Mouse (Mus musculus) neural tube, embryonic 13.5 days (tissue): ENCODE data around the gene Abat. TPM values are rescaled to one million over a fixed set of nuclear protein-coding genes. Genes with fewer than 3 reads are reported as not detected.
A peak's percentile ranks its signal among the peaks of the same experiment; 100 is the strongest.

Experiments
- ATAC-seq: fragments of 200-750 bp; cut with Nextera tagmentation; 2 replicates; pipeline ENCODE4 v1.8.0; 2017; ENCODE audit warnings: low read depth, mild to moderate bottlenecking, moderate TSS enrichment, moderate library complexity
- H3K27ac ChIP-seq: fragments of 300-500 bp; sonication (generic); replicated peaks from 2 replicates; pipeline ENCODE4 v1.5.1; 2015; ENCODE audit warnings: moderate library complexity, mild to moderate bottlenecking, inconsistent platforms
- H3K27me3 ChIP-seq: fragments of 300-500 bp; sonication (generic); 2 replicates; pipeline ENCODE4 v1.6.1; 2015; ENCODE audit warnings: mild to moderate bottlenecking, inconsistent platforms
- H3K36me3 ChIP-seq: fragments of 300-500 bp; sonication (generic); 2 replicates; pipeline ENCODE4 v1.6.1; 2015; ENCODE audit warnings: mild to moderate bottlenecking, inconsistent platforms
- H3K4me1 ChIP-seq: fragments of 300-500 bp; sonication (generic); replicated peaks from 2 replicates; pipeline ENCODE4 v1.6.1; 2015; ENCODE audit warnings: inconsistent platforms
- H3K4me2 ChIP-seq: fragments of 300-500 bp; sonication (generic); 2 replicates; pipeline ENCODE4 v1.6.1; 2015; ENCODE audit warnings: inconsistent platforms, mild to moderate bottlenecking, moderate library complexity
- H3K4me3 ChIP-seq: fragments of 300-500 bp; sonication (generic); 2 replicates; pipeline ENCODE4 v1.5.1; 2015; ENCODE audit warnings: mild to moderate bottlenecking, inconsistent platforms
- H3K9ac ChIP-seq: fragments of 300-500 bp; sonication (generic); 2 replicates; pipeline ENCODE4 v1.6.1; 2015; ENCODE audit warnings: moderate library complexity, mild to moderate bottlenecking, inconsistent platforms
- H3K9me3 ChIP-seq: fragments of 300-500 bp; sonication (generic); 2 replicates; pipeline ENCODE4 v1.6.1; 2016; ENCODE audit warnings: inconsistent platforms
- WGBS: fragments of 180-500 bp; shearing (Covaris S2); methylation state at CpG from one replicate; pipeline ENCODE4 v1.1.7; 2015; 5-methylcytosine and 5-hydroxymethylcytosine counted together
- polyA plus RNA-seq: library from polyadenylated mRNA; unstranded; fragments of >200 nt; fragmentation: Nextera tagmentation; extraction: Ambion mirVana; gene quantifications from 2 replicates; pipeline ENCODE4 v1.2.1, GENCODE M21; 2015

Gene Abat
- polyA plus RNA-seq, result 120 and 128 TPM in 2 replicates

GRCm38 (mm10) chr16:8513236-8513906 lies at the start of gene Abat:
Gene Abat (plus strand): TSS chr16:8513429.
- H3K4me1 ChIP-seq, result peaks cover 48% of the 10 kb centered on the region
- 1% methylated on average over 44 of the region's 46 CpGs for WGBS
- peak within 1 kb of the TSS; percentile 84 for H3K9ac ChIP-seq
- peaks cover 5% of the 10 kb centered on the region; the same call in 1 of the 2 replicates for H3K36me3 ChIP-seq
- peak within 1 kb of the TSS; percentile 88 for H3K27ac ChIP-seq
- no peaks in the 10 kb centered on the region; the same call in 1 of the 2 replicates for H3K27me3 ChIP-seq
- H3K4me3 ChIP-seq, result peak within 1 kb of the TSS; percentile 71
- peak within 1 kb of the TSS; percentile 80 for H3K4me2 ChIP-seq
- peak; percentile 98 for ATAC-seq
- no peaks in the 10 kb centered on the region for H3K9me3 ChIP-seq

GRCm38 (mm10) chr16:8470132-8470531 lies 43.1 kb upstream of the Abat start:
- peak overlapping the region; percentile 86 for H3K4me2 ChIP-seq
- H3K36me3 ChIP-seq, result no peaks in the 10 kb centered on the region
- H3K9ac ChIP-seq, result no peak overlapping the region
- WGBS, result 88% methylated on average over 2 of the region's 2 CpGs
- 0 out of 2 replicates have a peak, but pooled peaks cover 14% of the 10 kb centered on the region for H3K27me3 ChIP-seq
- no peak overlapping the region for H3K27ac ChIP-seq
- H3K9me3 ChIP-seq, result no peaks in the 10 kb centered on the region
- peak; percentile 67 for ATAC-seq
- H3K4me3 ChIP-seq, result peak overlapping the region; percentile 75
- H3K4me1 ChIP-seq, result peaks cover 10% of the 10 kb centered on the region

DNA sequence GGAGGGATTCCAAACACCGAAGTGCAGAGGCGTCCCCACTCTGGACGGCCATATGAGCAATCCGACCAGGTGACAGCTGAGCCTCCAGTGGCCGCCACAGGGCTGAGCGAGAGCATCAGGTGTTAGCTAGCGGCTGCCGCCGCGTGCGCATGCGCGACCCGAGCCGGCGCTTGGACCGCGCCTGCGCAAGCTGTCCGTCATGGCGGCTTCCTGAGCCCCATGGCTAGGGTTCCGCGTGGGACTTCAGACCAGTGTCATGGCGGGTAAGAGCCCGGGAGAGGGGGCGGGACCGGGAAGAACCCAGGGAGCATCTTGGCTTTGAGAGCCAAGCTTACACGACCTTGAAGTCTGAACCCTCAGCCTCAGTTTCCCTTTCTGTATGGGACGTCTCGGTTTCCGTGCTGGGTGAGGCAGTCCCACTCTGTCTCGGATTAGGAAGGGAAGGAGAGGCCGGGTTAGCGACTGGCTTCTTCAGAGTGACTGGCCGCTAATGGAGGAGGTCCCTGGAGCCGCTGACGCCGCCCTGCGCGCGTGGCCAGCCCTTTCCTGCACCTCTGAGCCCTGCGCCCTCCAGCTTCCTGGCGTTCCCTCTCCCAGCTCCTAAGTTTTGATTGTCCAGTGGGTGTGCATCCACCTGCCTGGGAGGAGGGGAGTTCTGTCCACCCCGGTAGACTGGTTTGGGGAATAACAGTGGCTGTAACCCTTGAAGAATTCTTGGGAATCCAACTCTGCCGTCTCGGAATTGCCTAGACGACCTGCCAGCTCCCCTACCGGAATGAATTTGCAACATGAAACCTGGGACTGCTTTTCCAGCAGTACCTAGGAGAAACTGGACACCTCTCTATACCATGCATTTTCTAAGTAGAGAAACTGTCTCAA lies 42.4 kb upstream of the Abat start, which contains the start of gene Mettl22:
TSS of gene Mettl22 (plus strand) at position 186 of the 879 bp plus-strand sequence.
- Histone ChIP-seq H3K4me1 (peaks cover 10% of the 10 kb centered on the region), H3K27ac (peak within 1 kb of the TSS; percentile 82), H3K9me3 (no peaks in the 10 kb centered on the region), H3K4me3 (peak within 1 kb of the TSS; percentile 75), H3K27me3 (0 out of 2 replicates have a peak, but pooled peaks cover 14% of the 10 kb centered on the region), H3K36me3 (0 out of 2 replicates have a peak, but pooled peaks cover 3% of the 10 kb centered on the region), H3K4me2 (peak within 1 kb of the TSS; percentile 86), H3K9ac (peak within 1 kb of the TSS; percentile 84)
- WGBS, result under 1% methylated on average over 48 of the region's 48 CpGs
- peak; percentile 96 for ATAC-seq

DNA sequence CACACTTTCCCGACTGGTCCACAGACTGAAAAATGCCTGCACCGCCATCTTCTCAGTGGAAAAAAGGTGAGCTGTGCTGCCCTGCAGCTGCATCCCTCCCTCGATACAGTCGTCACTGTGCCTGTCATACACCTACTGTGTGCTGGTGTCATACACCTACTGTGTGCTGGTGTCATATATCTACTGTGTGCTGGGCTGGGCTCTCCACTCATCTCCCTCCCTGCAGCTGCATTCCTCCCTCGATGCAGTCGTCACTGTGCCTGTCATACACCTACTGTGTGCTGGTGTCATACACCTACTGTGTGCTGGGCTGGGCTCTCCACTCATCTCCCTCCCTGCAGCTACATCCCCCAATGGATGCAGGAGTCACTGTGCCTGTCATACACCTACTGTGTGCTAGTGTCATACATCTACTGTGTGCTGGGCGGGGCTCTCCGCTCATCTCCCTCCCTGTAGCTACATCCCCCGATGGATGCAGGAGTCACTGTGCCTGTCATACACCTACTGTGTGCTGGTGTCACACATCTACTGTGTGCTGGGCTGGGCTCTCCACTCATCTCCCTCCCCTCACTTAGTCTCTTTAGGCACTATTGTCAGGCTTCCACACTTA lies 25.7 kb upstream of the Abat start:
- H3K27ac ChIP-seq, result no peak overlapping the region
- no peaks in the 10 kb centered on the region for H3K27me3 ChIP-seq
- H3K4me1 ChIP-seq, result peaks cover 9% of the 10 kb centered on the region
- H3K4me2 ChIP-seq, result no peak overlapping the region
- H3K9me3 ChIP-seq, result no peaks in the 10 kb centered on the region
- WGBS, result 92% methylated on average over 9 of the region's 9 CpGs
- H3K36me3 ChIP-seq, result peaks cover 57% of the 10 kb centered on the region
- no peak overlapping the region for H3K9ac ChIP-seq
- ATAC-seq, result no peak
- no peak overlapping the region for H3K4me3 ChIP-seq

- Histone ChIP-seq H3K36me3 (peaks cover 40% of the 10 kb centered on the region), H3K4me2 (no peak overlapping the region), H3K27ac (no peak overlapping the region), H3K9me3 (no peaks in the 10 kb centered on the region), H3K27me3 (no peaks in the 10 kb centered on the region), H3K4me1 (peaks cover 9% of the 10 kb centered on the region), H3K4me3 (no peak overlapping the region), H3K9ac (no peak overlapping the region)
- no peak for ATAC-seq
- WGBS, result 71% methylated on average over 5 of the region's 5 CpGs
These were observed 23.9 kb upstream of the Abat start for GRCm38 (mm10) chr16:8489340-8489739.

DNA sequence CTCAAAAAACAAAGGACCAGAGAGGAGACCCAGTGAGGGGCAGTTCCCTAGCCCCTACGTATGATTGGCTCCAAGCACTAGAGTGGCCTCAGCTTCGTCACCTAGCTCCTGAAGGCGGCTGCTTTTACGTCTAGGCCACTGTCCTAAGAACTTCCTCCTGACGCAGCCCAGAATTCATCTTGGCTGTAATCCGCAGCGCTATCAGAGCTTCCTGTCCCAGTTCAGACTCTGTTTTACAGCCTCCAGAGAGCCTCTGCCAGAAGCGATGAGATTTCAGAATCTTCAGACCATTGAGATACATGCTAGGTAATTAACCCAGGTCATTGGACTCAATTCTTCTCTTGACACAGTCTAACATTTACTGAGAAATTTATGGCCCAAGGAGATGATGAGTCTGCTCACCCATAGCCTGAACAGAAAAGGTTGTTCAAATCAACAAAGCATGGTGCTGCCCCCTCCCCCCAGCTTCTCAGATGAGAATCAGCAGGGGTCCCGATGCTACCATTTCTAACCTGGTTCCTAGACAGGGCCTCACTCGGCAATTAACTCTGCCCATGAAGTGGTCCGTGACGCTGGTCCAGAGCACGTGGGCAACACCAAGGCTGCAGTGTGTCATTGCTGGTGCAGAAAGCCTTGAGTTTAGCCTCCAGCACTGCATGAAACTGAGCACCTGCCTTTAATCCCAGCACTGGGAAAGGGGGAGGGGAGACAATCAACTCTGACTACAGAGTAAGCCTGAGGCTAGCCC lies 21.3 kb upstream of the Abat start:
- H3K4me3 ChIP-seq, result no peak overlapping the region
- H3K27ac ChIP-seq, result peak overlapping the region; percentile 43; the same call in 1 of the 2 replicates
- peaks cover 21% of the 10 kb centered on the region for H3K36me3 ChIP-seq
- H3K9me3 ChIP-seq, result no peaks in the 10 kb centered on the region
- peak; percentile 45; the same call in 1 of the 2 replicates for ATAC-seq
- H3K27me3 ChIP-seq, result no peaks in the 10 kb centered on the region
- peaks cover 14% of the 10 kb centered on the region for H3K4me1 ChIP-seq
- WGBS, result 9% methylated on average over 13 of the region's 13 CpGs
- no peak overlapping the region for H3K9ac ChIP-seq
- no peak overlapping the region for H3K4me2 ChIP-seq

DNA sequence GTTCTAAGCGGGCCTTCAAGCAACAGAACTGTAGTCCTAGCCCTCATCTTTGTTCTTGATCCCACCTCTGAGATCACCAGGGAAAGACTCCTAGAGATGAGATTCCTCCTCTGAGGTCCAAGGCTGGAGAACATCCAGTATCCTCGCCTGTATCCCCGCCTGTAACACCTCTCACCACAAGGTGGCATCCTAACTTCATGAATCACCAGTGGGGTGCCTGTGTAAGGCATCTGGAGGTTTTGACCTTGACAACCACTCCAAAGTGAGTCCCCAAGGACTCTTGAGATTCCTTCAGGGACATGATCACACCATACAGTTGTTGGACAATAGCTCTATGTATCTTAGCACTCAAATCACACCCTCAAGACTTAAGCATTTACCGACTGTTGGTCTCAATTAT lies 19.0 kb upstream of the Abat start:
- peaks cover 16% of the 10 kb centered on the region for H3K4me1 ChIP-seq
- no peak overlapping the region for H3K27ac ChIP-seq
- H3K27me3 ChIP-seq, result no peaks in the 10 kb centered on the region
- no peak overlapping the region for H3K4me3 ChIP-seq
- no peaks in the 10 kb centered on the region for H3K9me3 ChIP-seq
- no peak for ATAC-seq
- peaks cover under 1% of the 10 kb centered on the region; the same call in 1 of the 2 replicates for H3K36me3 ChIP-seq
- H3K9ac ChIP-seq, result no peak overlapping the region
- WGBS, result 23% methylated on average over 4 of the region's 4 CpGs
- H3K4me2 ChIP-seq, result no peak overlapping the region

DNA sequence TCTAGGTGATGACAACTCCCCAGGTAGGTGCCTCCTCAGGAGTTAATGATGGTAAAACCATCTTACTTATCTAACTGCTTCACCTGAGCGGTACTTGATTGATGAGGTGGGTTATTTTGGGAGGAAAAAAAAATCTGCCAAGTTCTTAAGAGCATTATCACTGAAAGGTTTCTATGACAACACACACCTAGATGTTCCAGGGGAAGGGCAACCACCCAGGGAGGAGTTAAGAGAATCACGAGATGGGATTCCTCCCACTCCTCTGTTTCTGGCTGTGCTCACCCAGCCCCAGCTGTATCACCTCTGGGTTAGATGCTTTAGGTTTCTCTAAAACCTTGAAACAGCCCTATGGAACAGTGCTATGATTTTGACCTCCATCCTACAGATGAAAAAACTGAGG lies 16.3 kb upstream of the Abat start:
- no peaks in the 10 kb centered on the region for H3K9me3 ChIP-seq
- WGBS, result 68% methylated on average over 2 of the region's 2 CpGs
- H3K36me3 ChIP-seq, result no peaks in the 10 kb centered on the region
- no peak overlapping the region for H3K4me3 ChIP-seq
- no peak for ATAC-seq
- H3K9ac ChIP-seq, result no peak overlapping the region
- H3K27me3 ChIP-seq, result no peaks in the 10 kb centered on the region
- H3K27ac ChIP-seq, result no peak overlapping the region
- H3K4me1 ChIP-seq, result peaks cover 9% of the 10 kb centered on the region
- H3K4me2 ChIP-seq, result no peak overlapping the region

DNA sequence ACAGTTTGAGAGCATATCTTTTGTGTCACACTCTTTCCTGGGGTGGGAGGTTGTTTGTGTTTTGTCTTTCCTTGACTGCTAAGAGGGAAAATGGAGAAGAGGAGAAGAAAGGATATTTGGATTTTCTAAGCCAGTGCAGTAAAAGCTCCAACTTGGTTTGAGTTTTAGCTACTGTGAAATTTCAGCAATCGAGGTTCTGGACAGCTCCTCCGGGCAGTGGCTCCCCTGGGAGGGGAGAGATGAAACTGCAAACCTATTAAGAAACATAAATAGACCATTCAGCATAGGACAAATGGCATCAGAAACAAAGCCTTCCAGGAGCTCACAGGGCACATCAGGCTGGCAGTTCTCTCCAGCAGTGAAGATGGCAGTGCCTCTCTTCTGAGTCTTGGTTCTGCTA lies 9.0 kb upstream of the Abat start:
- Histone ChIP-seq H3K4me2 (no peak overlapping the region), H3K27me3 (no peaks in the 10 kb centered on the region), H3K36me3 (no peaks in the 10 kb centered on the region), H3K9me3 (no peaks in the 10 kb centered on the region), H3K4me3 (no peak overlapping the region), H3K27ac (no peak overlapping the region), H3K4me1 (no peaks in the 10 kb centered on the region), H3K9ac (no peak overlapping the region)
- 30% methylated on average over 2 of the region's 2 CpGs for WGBS
- ATAC-seq, result no peak

- peaks cover 15% of the 10 kb centered on the region for H3K4me1 ChIP-seq
- no peak overlapping the region for H3K4me3 ChIP-seq
- WGBS, result 79% methylated on average over 5 of the region's 5 CpGs
- H3K27me3 ChIP-seq, result no peaks in the 10 kb centered on the region; the same call in 1 of the 2 replicates
- H3K9ac ChIP-seq, result no peak overlapping the region
- H3K9me3 ChIP-seq, result no peaks in the 10 kb centered on the region
- ATAC-seq, result no peak
- H3K27ac ChIP-seq, result no peak overlapping the region
- no peak overlapping the region for H3K4me2 ChIP-seq
- no peaks in the 10 kb centered on the region for H3K36me3 ChIP-seq
These were observed 3.3 kb upstream of the Abat start for GRCm38 (mm10) chr16:8509894-8510293.

GRCm38 (mm10) chr16:8512830-8513229 lies 399 bp upstream of the Abat start:
- peak overlapping the region; percentile 80 for H3K4me2 ChIP-seq
- H3K9me3 ChIP-seq, result no peaks in the 10 kb centered on the region
- ATAC-seq, result peak; percentile 34
- H3K4me1 ChIP-seq, result peaks cover 43% of the 10 kb centered on the region
- H3K27me3 ChIP-seq, result no peaks in the 10 kb centered on the region; the same call in 1 of the 2 replicates
- H3K27ac ChIP-seq, result 0 out of 2 replicates have a peak overlapping the region, but pooled peaks have one; percentile 9
- H3K36me3 ChIP-seq, result peaks cover 5% of the 10 kb centered on the region; the same call in 1 of the 2 replicates
- peak overlapping the region; percentile 71 for H3K4me3 ChIP-seq
- 2% methylated on average over 5 of the region's 5 CpGs for WGBS
- H3K9ac ChIP-seq, result peak overlapping the region; percentile 60
